Mouse (Mus musculus) adrenal gland, postnatal 14 days (tissue): Measurements from ENCODE around the gene Fam50b. TPM values are rescaled to one million over a fixed set of nuclear protein-coding genes. Genes with fewer than 3 reads are reported as not detected.

Experiments
- DNase-seq: peaks from one replicate; pipeline ENCODE4 v3.0.0; 2021; ENCODE audit warnings: mixed read lengths
- total RNA-seq: library from RNA; stranded (reverse); gene quantifications from 2 replicates; pipeline ENCODE4 v1.2.3, GENCODE M21; 2021

The Fam50b gene
- total RNA-seq, 1 experiment from 2014 or later = not detected

DNA sequence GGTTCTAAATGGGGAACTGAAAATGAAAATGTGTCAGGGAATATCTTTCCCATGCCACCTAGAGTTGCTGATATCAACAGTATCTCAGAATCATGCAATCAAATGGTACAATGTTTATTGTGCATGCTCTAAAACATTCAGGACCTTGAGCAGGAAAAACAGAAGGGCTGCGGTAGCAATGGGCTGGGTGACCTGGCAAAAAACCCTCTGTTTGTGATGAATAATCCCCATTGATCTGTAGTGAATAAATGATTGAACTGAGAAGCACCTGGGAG is 4.0 kb downstream of the Fam50b start:
- DNase-seq = no peak

DNA sequence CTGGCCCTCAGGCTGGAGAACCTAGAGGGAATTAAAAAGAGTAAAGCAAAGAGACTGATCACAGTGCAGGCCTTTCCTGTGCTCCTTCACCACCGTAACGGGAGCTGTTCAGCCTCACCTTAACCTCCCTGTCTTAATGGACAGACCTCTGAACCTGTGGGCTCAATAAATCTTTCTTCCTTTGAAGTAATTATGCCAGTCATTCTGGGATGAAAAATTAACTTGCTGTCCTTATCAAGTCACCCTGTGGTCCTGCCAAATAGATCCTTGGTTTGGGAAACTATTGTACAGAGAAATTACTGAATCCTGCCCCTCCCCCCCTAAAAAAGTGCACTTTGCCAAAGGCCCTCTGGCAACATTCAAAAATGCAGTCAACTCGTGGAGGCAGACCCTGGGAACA is 4.4 kb downstream of the Fam50b start:
- no peak for DNase-seq

DNA sequence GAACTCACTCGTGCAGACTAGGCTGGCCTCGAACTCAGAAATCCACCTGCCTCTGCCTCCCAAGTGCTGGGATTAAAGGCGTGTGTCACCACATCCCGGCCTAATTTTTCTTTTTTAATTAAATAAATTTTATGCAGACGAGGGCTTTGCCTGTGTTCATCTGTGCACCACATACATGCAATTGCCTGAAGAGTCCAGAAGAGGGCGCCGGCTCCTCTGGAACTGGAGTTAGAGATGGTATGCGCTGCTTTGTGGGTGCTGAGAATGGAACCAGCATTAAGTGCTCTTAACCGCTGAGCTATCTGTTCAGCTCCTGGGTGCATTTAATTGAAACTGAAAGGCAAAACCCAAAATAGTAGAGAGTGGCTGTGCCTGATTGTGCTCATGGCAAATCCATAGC is 6.6 kb downstream of the Fam50b start:
- no peak for DNase-seq

DNA sequence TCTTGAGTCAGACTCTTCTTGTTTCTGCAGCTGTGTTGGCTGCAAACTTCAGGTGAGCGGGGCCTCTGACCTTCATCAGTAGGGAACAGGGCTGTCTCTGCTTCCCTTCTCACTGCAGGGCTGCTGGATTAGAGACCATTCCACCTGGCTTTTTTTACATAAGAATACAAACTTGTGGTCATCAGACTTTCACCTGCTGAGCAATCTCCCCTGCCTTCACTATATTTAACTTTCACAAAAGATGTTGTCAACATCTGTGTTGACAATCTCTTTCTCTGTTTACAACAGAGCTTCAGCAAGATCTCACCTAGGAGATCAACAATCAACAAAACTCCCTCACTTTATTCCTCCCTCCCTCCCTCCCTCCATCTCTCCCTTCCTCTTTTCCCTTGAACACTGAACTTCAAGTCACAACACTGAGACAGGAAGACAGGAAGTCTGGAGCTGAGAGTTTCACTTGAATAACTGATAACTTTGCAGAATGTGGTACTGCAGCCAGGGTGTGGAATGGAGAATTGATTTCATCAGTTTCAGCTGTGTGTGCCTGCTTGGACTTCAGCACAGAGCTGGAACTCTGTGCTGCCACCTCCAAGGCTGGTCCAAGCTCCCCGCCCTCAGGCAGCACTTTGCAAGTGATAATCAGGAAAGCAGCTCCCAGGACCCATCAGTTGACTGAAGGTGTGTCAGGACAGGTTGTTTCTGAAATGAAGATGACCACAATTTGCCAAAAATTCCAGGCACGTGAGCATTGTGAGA is 7.3 kb downstream of the Fam50b start:
- no peak for DNase-seq

DNA sequence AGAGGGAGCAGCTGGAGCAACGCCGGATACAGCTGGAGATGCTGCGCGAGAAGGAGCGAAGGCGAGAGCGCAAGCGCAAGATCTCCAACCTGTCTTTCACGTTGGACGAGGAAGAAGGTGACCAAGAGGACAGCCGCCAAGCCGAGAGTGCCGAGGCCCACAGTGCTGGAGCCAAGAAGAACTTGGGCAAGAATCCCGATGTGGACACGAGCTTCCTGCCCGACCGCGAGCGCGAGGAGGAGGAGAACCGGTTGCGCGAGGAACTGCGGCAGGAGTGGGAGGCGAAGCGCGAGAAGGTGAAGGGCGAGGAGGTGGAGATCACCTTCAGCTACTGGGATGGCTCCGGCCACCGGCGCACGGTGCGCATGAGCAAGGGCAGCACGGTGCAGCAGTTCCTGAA is 12.2 kb downstream of the Fam50b start:
- no peak for DNase-seq

DNA sequence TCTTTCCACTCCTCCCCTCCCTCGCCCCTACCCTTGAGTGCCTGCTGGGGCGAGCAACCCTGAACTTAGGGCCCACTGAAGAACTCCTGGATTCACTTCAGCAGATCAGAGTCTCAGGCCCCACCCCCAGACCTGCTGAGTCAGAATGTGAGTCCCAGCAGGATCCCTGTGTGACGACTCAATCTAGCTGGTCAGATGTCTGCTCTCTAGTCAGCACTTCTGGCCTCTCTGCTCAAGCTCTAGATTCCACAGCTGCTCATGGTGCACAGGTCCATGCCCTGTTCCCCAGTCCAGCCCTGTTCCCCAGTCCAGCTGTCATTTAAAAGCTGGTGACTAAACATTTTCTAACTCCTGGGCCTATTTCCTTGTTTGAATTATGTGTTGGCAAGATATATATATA is 13.9 kb downstream of the Fam50b start:
- DNase-seq = no peak

DNA sequence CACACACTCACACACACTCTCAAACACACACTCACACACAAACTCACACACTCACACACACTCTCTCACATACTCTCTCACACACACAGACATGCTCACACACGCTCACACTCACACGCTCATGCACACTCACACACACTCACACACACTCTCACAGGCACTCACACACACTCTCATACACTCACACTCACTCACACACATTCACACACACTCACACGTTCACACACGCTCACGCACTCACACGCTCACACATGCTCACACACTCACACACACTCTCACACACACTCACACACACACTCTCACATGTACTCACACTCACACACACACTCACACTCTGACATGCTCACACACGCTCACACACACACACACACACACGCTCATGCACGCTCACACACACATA is 24.6 kb downstream of the Fam50b start:
- no peak for DNase-seq

DNA sequence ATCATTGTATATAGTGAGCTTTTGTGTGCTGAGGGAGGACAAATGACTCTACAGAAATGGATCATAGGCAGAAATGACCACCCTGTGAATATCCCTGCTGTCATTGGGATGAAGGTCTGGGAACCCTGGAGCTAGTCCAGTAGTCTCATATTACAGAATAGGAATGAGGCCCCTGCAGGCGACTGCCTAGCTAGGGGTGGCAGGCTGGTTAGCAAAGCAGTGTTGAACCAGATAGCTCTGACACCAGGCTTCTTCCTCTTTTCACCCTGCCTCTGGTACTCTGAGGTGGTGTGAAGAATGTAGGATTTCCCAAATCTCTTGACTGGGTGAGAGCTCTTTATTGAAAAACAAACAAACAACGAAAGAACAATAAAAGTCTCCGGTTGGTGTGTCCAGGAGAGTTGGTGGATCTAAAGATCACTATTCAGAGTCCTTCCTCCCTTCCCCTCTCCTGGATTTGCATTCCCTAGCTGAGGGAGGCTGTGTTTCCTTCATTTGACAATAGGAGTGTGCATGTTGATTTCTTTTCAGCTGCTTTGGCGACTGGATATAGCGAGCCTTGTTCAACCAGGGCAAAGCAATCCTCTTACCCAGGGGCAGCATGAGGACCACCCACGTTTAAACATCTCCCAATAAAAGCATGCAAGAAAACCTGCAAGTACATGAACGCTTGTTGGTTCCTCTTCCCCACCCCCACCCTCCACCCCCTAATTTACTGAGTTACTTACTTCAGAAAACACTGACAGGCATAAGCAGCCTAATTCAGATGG is 26.1 kb downstream of the Fam50b start:
- DNase-seq = no peak

DNA sequence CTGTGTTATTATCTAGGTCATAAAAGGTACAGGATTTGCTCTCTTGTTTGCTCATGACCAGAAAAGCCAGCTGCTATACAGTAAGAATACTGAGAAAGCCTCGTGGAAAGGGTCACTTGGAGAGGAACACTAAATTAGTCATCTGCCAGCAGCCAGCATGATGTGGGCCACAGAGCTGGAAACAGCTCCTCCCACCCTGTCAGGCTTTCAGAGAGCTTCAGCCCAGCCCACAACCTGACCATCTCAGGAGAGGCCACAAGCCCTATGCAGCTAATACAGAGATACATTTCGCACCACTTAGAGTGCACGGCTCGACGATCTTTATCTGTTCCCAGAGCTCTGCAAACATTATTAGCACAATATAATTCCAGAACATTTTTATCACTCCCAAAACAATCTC is 27.5 kb downstream of the Fam50b start:
- no peak for DNase-seq

DNA sequence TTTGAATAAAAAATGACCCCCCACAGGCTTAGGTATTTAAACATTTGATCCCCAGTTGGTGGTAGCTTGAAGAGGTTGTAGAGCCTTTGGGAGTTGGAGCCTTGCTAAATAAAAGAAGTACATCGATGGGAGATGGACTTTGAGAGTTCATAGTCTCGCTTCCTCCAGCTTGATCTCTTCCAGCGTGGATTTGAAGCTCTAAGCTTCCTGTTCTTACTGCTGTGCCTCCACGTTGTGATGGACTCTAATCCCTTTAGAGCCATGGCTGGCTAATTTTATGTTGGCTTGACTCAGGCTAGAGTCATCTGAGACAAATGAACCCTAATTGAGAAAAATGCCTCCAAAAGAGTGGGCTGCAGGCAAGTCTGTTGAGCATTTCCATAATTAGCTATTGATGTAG is 28.2 kb downstream of the Fam50b start:
- no peak for DNase-seq

DNA sequence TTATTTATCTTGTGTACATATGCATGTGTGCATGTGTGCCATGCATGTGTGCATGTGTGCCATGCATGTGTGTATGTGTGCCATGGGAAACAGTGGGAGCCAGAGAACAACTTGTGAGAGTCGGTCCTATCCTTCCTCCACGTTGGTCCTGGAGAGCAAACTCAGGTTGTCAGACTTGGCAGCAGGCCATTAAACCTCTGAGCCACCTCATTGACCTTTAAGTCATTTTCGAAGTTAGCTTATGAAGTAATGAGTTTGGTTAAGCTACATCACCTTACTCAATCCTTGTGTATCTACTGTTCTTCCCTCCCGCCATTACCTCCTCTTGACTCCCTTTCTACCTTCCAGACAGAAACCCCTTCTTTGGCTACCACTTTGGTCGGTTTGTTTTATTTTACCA is 30.6 kb downstream of the Fam50b start:
- DNase-seq = no peak

DNA sequence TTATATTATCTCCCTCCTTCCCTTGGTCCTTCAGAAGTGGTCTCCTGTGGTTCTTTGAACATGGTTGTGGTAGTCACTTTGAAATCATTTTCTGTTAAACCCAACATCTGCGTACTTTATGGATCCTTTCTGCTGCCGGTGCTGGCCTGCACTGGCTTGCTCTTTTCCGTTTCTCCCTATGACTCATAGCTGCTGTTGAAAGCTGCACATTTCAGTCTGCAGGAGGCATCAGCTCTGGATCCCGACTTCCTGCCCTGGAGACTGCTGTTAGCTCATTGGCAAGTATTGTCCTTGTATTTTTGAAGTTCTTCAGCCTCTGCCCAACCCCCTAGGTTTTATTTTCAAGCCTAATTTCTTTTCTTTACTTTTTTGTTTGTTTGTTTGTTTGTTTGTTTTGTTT is 31.9 kb downstream of the Fam50b start:
- DNase-seq = peak; percentile 26

DNA sequence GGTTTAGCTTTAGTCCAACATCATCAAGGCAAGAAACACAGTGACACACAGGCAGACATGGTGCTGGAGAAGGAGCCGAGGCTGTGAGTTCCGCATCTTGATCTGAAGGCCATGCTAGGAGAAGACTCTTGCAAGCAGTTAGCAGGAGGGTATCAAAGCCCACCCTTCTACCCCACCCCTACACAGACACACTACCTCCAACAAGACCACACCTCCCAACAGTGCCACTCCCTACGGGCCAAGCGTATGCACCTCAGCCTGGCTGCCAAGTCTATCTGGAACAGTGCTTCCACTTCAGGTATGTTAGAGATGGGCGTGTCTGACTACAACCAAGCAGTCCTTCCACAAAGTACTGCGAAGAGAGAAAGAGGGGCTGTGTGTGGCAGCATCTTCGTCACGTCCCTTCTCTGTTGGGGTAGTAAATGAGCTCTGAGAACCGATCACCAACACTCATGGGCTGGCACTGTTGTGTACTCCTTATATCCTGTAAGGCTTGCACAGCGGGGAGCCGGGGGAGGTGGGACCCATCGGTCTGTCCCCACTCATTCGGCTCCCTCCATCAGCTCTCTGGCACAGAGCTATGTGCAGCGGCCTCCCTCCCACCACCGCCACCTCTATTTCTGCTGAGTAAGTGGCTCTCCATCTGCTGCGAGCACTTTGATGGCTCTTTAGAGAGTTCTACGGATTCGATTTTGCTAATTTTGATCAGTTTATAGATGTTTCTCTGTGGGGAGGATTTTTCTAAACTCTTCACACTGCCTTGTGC is 33.1 kb downstream of the Fam50b start:
- no peak for DNase-seq

DNA sequence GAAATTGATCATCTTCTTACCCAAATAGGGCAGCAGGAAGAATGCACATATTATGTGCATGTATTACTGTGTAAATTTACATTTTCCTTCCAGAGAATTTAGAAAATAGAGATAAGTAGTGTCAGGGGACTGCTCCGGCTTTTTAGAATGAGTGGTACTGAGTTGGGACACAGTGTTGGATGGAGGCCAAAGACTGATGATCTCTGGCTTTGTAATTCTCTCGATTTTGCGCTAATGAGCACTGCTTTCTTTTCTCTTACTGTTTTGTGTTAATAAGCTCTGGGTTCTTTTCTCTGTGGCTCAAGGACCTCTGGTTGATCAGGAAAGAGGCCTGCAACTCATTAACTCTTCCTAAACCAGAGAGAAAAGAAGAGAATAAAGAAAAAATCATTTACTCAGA is 42.1 kb downstream of the Fam50b start:
- no peak for DNase-seq

DNA sequence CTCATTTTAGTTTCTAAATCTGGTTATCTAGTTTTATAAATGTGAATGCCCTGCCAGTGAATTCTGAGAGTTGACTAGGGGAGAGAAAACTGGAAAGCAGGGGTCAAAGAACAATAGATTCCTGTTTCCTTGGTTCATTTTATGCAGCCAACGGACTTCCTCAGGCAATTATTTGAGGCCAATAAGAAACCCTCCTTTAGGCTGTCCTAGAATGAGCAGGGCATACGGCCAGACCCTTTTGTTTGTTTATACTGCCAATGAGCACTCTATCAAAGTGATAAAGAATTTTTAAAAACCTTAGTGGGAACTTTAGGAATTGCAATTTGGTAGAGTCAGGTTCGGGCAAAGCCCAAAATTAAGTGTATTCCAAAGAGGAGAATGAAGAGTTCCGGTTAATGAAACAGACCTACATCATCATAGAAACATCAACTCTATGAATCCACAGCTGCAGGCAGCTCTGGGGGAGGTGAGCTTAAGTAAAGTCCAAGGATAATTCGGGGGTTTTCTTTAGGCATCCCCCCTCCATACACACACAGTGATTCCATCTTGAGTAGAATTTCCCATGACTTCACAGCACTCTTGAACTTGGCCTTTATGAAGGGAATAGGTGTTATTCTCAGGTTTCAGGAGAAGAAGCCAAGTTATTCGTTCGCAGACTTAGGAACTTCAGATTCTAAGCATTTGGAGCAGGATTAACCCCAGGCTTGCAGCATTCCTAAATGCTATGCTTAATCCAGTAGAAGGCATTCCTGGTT is 46.4 kb downstream of the Fam50b start:
- DNase-seq = peak; percentile 25

DNA sequence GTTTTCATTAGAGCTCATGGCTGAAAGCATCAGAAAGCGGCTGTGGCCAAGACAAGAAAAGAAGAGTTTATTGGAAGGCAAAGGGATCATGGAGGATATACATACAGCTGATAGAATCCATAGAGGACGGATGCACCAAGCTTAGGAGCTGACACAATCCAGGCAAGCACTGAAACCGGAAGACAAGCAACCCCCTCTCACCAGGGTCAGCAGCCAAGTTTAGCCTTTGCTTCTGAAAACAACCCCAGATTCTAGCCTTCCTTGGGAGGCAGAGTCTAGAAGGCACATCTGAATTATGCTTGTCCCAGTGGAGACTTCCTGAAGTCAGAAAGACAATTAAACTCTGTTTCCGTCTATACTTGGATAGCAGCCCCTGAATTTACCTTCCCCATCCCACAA is 47.0 kb downstream of the Fam50b start:
- DNase-seq = no peak

DNA sequence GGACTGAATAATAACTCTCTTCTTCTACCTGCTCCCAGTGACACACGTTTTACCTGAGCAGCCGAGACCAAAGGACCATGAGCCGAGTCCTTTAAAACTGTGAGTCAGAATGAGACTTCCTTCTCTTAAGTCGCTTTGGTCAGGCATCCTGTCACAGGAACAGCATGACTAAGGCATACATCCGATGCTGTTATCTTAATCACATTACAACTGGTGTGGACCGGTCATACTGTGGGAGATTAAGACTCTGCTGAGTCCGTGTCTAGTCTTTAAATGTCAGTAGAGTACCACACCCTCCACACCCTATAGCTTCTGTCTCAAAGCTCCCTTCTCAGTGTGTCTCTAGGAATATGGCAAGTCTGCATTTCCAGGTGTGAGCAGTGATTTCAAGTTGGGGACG is 50.2 kb downstream of the Fam50b start:
- DNase-seq = no peak

DNA sequence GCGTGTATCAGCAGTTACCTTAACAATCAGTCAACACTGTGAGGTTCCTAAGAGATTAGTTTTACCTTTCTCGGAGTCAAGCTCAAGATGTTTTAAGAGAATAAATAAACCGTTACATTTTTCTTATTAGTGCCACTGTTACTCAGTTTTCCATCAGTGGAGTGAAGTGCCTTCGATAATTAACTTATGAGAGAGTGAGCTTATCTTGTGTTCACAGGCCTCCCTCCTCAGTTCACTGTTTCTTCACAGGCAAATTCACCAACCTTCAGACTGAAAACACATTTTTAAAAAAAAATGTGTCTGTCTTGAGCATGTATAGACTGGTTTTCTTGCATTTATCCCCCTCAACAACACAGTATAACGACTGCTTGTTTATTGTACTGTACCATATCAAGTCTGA is 52.0 kb downstream of the Fam50b start:
- no peak for DNase-seq

DNA sequence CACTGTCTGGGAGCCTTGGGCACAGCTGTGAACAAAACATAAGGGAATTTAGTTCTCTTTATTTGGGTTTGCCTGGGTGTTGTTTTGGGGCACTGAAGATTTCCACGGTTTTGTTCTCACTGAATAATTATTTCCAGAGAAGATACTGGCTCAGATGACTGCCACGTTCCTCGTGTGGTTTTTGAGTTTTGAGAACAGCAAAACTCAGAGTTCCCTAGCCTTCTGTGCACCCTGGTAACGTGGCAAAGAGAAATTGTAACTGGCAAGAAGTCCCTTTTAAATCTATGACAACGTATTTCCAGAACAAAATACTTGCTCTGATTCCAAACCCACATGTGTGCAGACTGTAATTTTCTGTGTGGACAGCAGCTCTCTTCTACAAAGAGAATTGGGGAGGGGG is 52.9 kb downstream of the Fam50b start:
- no peak for DNase-seq

DNA sequence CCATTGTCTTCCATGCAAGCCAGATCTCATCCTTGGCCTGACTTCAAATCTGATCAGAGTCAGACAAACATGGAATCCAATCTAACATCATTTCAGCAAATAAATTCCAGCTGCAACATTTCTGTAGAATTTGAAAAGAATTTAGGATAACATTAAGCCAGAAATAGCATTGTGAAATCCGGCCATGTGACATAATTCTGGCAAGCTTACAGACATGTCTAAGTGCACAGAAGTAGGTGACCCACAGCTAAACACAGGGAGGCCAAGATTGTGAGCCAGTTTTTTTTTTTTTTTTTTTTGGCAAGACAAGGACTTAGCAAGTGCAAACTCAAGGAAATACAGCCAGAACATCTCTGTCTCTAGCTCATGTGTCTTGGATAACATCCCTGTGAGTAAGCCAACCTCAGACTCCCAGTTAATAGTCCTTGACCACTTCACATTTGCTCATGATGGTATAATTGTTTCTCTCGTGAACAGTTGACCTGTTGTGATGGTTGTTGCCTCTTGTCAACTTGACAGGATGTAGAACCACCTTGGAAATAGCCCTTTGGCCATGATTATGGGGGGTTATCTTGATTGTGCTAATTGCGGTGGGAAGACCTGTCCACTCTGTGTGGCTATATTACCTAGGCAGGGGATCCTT is 54.6 kb downstream of the Fam50b start:
- DNase-seq = peak; percentile 48

DNA sequence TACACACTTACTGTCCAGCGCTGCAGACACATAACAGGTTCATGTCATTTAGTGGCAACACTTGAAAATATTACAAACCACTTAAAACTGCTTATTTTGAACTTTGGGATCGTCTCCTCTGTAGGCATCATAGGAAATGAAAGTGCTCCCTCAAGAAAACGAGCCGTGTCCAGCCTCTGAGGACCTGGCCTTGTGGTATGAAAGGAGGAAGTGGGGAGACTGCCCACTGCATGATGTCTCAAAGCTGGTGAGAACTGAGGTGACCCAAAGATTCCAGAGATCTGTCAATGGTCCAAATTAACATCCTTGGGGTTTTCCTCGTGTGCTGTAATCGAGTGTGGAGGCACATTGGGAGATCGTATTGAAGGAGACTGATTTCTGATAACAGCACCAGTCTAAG is 58.4 kb downstream of the Fam50b start:
- peak; percentile 18 for DNase-seq

DNA sequence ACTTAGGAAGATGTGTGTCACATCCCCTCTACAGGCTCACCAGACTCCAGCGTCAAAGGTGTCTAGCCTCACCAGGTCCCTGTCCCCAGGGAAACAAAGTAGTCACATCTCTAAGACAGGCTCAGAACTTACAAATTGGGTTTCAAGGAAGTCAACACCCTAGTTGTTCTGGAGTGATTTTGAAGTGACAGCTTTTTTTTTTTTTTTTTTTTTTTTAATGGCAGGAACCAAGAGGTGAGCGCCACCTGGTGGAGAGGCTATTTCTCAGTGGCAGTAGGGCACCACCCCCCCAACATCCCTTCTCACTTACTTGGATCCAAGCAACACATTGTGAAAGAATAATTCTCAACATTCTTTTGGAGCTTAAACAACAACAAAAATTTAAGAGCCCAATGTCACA is 59.2 kb downstream of the Fam50b start:
- DNase-seq = peak; percentile 86
